Mouse (Mus musculus) myocyte (in vitro differentiated cells): ENCODE measurements around the gene Egln1.

Experiments used
- E2F4 ChIP-seq: IDR thresholded peaks from one replicate; pipeline ENCODE4 v1.6.1; 2011; ENCODE audit warnings: mild to moderate bottlenecking, control low read depth, moderate library complexity; ENCODE audit not compliant: insufficient read depth
- USF1 ChIP-seq: IDR thresholded peaks from one replicate; pipeline ENCODE4 v1.6.1; 2011; ENCODE audit warnings: low read depth, mild to moderate bottlenecking, control low read depth, moderate library complexity

DNA sequence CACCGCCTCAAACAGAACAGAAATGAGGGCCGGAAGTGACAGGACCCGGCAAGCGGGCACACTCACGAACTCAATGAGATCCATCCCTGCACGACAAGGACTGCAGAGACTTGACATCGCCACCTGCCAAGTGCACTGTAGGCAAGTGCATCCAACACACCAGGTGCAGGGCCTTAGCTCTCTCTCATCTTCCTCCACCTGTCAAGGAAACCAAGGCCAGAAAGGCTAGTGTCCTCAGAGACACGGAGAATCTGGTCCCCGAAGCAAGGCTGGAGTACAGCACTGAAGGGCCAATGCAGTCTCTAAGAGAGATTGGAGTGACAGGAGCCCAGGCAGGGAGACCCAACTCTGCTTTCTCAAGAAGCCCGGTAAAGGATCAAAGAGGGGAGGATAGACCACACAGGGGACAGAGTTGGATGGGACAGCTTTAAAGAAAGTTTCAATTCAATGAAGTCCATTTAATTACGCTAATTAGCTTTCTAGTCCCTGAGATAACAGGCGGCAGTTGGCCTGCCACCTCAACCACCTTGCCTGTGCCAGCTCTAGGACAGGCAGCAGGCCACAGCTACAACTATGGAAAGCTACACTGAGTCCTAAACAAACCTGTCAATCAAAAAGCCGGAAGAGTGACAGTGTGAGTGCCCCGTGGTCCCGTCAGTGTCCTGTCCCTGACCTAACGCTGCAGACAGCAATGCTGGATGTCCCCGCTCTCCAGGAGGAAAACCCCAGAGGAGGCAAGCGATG, 31.2 kb downstream of the Egln1 start:
- TF ChIP-seq USF1 (no peak), E2F4 (no peak)
